Mouse (Mus musculus): ENCODE data around the gene Stk25.

The Stk25 gene

DNA sequence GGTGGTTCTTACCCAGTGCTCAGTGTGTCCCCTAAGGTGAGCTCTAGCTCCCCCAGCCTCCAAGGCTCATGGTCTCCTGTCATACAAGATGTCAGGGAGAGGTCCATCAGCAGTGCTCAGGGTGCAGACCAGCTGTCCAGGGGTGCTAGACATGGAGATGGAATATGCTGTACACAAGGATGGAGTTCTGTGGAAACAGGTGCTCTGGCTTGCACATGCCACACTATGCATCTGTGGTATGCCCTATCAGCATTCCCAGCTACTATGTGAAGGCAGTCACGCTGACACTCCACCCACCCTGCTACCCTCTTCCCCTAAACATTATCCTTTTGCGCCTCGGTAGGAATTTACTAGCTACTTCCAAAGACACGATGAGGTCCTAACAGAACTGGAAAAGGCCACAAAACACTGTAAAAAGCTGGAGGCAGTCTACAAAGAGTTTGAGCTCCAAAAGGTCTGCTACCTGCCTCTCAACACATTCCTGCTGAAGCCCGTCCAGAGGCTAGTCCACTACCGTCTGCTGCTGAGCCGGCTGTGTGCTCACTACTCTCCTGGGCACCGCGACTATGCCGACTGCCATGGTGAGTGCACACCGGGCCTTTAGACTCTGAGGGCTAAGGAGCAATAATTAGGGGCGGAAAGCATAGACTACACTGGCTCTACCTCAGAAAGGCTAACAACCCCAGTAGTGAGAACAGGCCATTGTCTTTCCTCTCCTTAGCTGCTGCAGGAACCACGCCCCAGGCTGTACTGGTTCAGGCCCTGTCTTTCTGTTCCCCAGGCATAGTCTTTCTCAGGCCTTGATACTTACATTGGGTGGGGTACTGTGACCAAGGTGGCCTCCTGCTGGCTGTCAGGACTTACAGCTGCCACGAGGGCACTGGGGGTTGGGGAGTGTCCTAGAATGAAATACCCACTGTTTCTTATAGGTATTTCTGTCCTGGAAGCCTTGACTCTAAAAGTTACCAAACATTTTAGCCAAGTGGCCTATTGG lies 51.1 kb downstream of the Stk25 start:
- DNase-seq (ENCODE audit: low spot score) = no peak

DNA sequence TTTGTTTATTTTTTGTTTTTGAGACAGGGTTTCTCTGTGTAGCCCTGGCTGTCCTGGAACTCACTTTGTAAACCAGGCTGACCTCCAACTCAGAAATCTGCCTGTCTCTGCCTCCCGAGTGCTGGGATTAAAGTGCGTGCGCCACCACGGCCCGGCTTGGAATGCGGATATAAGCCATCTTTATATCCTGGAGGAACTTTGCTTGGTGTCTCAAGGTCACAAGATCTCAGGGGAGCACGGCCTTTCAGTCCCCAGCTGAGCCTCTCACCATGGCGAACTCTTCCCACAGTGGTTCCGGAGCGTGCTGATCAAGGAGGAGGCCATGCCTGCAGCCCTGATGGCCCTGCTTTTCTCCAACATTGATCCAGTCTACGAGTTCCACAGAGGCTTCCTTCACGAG lies 54.5 kb downstream of the Stk25 start:
- DNase-seq (ENCODE audit: low spot score) = no peak

DNA sequence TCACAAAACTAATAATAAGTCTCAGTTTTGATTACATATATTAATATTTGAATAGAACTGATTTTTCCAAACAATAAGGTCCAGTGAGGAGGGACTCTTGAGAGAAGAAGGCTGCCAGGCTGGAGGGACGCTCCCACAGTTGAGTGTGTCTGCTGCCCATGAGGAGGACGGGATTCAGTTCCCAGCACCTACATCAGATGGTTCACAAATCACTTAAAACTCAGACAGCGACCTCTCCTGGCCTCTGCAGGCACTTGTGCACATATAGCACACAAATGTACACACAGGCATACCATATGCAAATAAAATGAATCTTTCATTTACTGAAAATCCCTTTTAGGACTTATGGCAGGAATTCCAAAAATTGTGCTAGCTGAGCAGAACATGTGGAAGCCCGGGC lies 55.5 kb downstream of the Stk25 start:
- no peak for DNase-seq (ENCODE audit: low spot score)

DNA sequence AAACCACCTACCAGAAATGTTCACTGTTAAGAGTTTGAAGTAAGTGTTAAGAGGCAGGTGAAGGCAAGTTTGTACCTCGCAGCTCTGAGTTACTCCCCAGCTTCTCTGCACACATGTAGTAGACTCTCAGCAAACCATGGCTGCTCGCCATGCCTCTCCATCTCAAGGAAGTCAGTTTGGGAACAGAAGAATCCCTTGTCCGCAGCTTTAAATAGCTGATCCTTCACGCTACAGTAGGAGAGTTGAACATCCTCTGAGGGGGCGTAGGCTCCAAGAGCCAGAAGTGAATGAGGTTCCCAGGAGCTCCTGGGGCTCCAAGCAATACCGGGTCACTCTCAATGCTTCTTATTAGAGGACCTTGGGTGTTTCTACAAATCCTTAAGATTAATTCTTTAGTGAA lies 62.5 kb downstream of the Stk25 start:
- no peak for DNase-seq (ENCODE audit: low spot score)

DNA sequence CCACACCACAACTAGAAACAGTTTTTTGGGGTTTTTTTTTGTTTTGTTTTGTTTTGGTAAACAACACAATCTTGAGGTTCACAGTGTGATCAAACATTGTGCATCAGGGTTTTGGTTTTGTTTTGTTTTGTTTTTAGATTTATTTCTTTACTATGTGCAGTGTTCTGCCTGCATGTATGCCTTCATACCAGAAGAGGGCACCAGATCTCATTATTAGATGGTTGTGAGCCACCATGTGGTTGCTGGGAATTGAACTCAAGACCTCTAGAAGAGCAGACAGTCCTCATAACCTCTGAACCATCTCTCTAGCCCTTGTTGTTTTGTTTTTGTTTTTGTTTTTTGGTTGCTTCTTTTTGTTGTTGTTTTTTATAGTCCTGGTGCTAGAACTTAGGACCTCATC lies 64.5 kb downstream of the Stk25 start:
- DNase-seq (ENCODE audit: low spot score) = no peak

DNA sequence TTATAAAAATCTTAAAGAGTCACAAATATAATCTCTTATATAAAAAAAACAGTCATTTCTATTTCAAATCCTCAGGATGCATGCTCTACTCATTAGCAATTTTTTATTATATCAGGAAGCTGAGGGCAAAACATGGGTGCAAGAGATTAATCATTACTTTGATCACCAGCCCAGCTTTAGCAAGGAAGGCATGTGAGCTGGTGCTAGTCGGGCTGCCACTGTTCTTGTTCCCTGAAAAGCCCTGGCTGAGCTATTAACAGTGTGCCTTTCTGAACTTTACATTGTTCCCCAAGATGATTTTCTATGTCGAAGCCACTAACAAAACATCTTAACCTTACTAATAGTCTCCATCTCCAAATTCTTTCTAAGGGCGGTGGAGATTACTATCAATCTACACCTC lies 70.1 kb downstream of the Stk25 start:
- DNase-seq (ENCODE audit: low spot score) = no peak

DNA sequence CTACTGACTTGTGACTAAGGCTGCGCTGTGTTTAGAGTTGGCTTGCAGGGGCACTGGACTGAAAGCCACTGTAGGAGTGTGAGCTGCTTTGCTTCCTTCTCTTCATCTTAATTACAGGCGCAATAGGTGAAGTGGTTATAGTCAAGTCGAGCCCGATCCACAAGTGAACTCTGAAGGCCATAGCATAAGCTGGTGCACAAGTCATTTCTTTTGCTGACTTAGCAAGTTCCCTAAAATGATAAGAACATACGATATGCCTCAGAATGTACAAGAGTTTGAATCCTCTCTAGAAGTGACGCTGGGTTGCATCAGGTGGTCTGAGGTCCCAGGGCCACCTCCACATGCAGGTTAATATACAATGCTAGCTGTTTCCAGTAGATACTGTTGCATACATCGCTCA lies 76.9 kb downstream of the Stk25 start:
- DNase-seq (ENCODE audit: low spot score) = no peak

GRCm38 (mm10) chr1:93577861-93578260 lies 80.6 kb downstream of the Stk25 start:
- DNase-seq (ENCODE audit: low spot score) = no peak

DNA sequence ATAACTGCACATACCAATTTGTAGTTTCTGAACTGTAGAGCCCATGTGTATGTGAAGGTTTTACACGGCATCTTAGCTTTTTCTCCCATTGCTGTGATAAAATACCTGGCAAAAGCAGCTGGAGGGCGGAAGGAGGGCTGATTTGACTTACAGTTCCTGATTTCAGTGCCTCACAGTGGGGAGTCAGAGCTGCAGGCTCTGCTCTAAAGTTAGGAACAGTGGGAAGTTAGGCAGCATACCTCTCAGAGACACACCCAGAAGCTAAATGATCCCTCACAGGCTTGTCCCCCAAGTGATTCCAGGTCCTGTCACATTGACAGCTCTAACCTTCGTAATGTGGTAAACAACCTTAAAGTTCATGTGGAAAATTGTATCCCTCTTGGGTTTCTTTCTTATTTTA lies 81.4 kb downstream of the Stk25 start:
- DNase-seq (ENCODE audit: low spot score) = no peak
